Mouse (Mus musculus): Measurements from ENCODE around the gene Tmem104. TPM values are rescaled to one million over a fixed set of nuclear protein-coding genes. Genes with fewer than 3 reads are reported as not detected.

Gene Tmem104
- total and polyA plus RNA-seq, 3 experiments = 23.7 to 34.7 (median 27.9) TPM

GRCm38 (mm10) chr11:115231168-115231915 lies 44.1 kb downstream of the Tmem104 start:
- DNase-seq = no peak

GRCm38 (mm10) chr11:115231924-115232323 lies 44.6 kb downstream of the Tmem104 start:
- DNase-seq = peak; percentile 27

- DNase-seq = no peak
These were observed 45.6 kb downstream of the Tmem104 start for GRCm38 (mm10) chr11:115232889-115233288.

- DNase-seq = no peak
These were observed 46.4 kb downstream of the Tmem104 start for GRCm38 (mm10) chr11:115233526-115234290.

GRCm38 (mm10) chr11:115234320-115235044 lies 47.2 kb downstream of the Tmem104 start:
- DNase-seq = peak; percentile 76

- DNase-seq = no peak
These were observed 49.3 kb downstream of the Tmem104 start for GRCm38 (mm10) chr11:115236570-115236969.

GRCm38 (mm10) chr11:115241402-115241801 lies 54.1 kb downstream of the Tmem104 start:
- DNase-seq = peak; percentile 57

- DNase-seq = no peak
These were observed 55.5 kb downstream of the Tmem104 start for GRCm38 (mm10) chr11:115242746-115243145.

GRCm38 (mm10) chr11:115243783-115244182 lies 56.5 kb downstream of the Tmem104 start:
- DNase-seq = no peak

GRCm38 (mm10) chr11:115244840-115245239 lies 57.6 kb downstream of the Tmem104 start:
- peak; percentile 49 for DNase-seq

GRCm38 (mm10) chr11:115246386-115246785 lies 59.1 kb downstream of the Tmem104 start:
- DNase-seq = no peak

- DNase-seq = no peak
These were observed 60.0 kb downstream of the Tmem104 start for GRCm38 (mm10) chr11:115247240-115247639.

GRCm38 (mm10) chr11:115247945-115248344 lies 60.7 kb downstream of the Tmem104 start:
- DNase-seq = no peak

- peak; percentile 36 for DNase-seq
These were observed 62.6 kb downstream of the Tmem104 start for GRCm38 (mm10) chr11:115249721-115250404.

GRCm38 (mm10) chr11:115250405-115251090 lies 63.3 kb downstream of the Tmem104 start:
- no peak for DNase-seq

GRCm38 (mm10) chr11:115251258-115251657 lies 64.0 kb downstream of the Tmem104 start:
- peak; percentile 40 for DNase-seq

GRCm38 (mm10) chr11:115257775-115258510 lies 70.7 kb downstream of the Tmem104 start:
- DNase-seq = no peak

GRCm38 (mm10) chr11:115259134-115259533 lies 71.8 kb downstream of the Tmem104 start:
- DNase-seq = no peak

- DNase-seq = no peak
These were observed 75.7 kb downstream of the Tmem104 start for GRCm38 (mm10) chr11:115262954-115263353.

GRCm38 (mm10) chr11:115264136-115264861 lies 77.0 kb downstream of the Tmem104 start:
- no peak for DNase-seq
